Mouse (Mus musculus) ES-Bruce4 (cell line): Measurements from ENCODE around the gene Tmem120b. TPM values are rescaled to one million over a fixed set of nuclear protein-coding genes. Genes with fewer than 3 reads are reported as not detected.
A peak's percentile ranks its signal among the peaks of the same experiment; 100 is the strongest.

Source experiments
- H3K27ac ChIP-seq: 2 replicates; pipeline ENCODE4 v1.5.1; 2012; ENCODE audit warnings: low read length, inconsistent platforms; ENCODE audit not compliant: insufficient read depth
- H3K27me3 ChIP-seq: 2 replicates; pipeline ENCODE4 v1.6.1; 2012; ENCODE audit warnings: mild to moderate bottlenecking, low read length, inconsistent platforms; ENCODE audit not compliant: control insufficient read depth, poor library complexity, insufficient read depth, severe bottlenecking
- H3K36me3 ChIP-seq: 2 replicates; pipeline ENCODE4 v1.6.1; 2012; ENCODE audit warnings: inconsistent platforms, mild to moderate bottlenecking, low read length, moderate library complexity; ENCODE audit not compliant: control insufficient read depth, poor library complexity, insufficient read depth, severe bottlenecking
- H3K4me1 ChIP-seq: one replicate; pipeline ENCODE4 v1.8.1; 2011; ENCODE audit warnings: low read length; ENCODE audit not compliant: control insufficient read depth, insufficient read depth
- H3K4me3 ChIP-seq: 2 replicates; pipeline ENCODE4 v1.5.1; 2011; ENCODE audit warnings: low read depth, mild to moderate bottlenecking, low read length
- H3K9ac ChIP-seq: 2 replicates; pipeline ENCODE4 v1.6.1; 2012; ENCODE audit warnings: low read depth, mild to moderate bottlenecking, inconsistent platforms; ENCODE audit not compliant: poor library complexity, severe bottlenecking
- H3K9me3 ChIP-seq: replicated peaks from 2 replicates; pipeline ENCODE4 v1.6.1; 2012; ENCODE audit warnings: mild to moderate bottlenecking, low read length, inconsistent platforms; ENCODE audit not compliant: control insufficient read depth, poor library complexity, insufficient read depth, severe bottlenecking
- CTCF ChIP-seq: IDR thresholded peaks from one replicate; pipeline ENCODE4 v1.8.1; 2011; ENCODE audit warnings: low read depth, low read length
- EP300 ChIP-seq: IDR thresholded peaks from 2 replicates; pipeline ENCODE4 v1.6.1; 2011; ENCODE audit warnings: low read depth, low read length; ENCODE audit not compliant: insufficient read depth
- POLR2A ChIP-seq: IDR thresholded peaks from one replicate; pipeline ENCODE4 v1.8.1; 2011; ENCODE audit warnings: low read length; ENCODE audit not compliant: insufficient read depth
- polyA plus RNA-seq: library from polyadenylated mRNA; stranded (reverse); fragments of >200 nt; gene quantifications from 2 replicates; pipeline ENCODE4 v1.2.4, GENCODE M21; 2011; ENCODE audit warnings: low read depth; ENCODE audit not compliant: missing spikeins, insufficient read depth, insufficient read length

Gene Tmem120b
- polyA plus RNA-seq, 1 experiment: 8.9 TPM

DNA sequence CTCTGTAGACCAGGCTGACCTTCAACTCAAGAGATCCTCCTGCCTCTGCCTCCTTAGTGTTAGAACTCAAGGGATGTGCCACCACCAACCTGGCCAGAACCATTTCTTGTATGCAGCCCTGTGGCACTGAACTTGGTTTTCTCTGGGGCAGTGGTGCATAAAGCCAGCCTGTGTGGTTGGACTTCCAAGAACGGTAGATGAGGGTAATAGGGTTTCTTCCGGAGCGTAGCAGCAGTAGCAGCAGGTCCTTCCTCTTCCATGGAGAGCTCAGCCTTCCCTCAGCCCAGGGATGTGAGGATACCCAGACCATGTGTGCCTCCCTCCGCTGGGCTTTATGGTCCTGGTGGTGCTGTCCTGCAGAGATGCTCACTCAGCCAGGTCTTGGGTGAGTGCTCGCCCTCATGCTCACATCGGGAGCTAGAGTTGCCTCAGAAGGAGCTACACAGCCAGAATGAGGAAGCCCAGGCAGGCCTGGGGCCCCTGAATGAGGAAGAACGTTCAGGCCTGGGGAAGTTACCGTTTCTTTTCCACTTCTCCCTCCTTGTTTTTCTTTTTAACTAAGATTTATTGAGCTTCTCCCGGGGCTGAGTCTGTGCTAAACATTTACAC is 43.1 kb upstream of the Tmem120b start:
- Histone ChIP-seq H3K36me3 (no peaks in the 10 kb centered on the region), H3K27me3 (no peaks in the 10 kb centered on the region), H3K9ac (no peak overlapping the region), H3K27ac (no peak overlapping the region), H3K9me3 (no peaks in the 10 kb centered on the region), H3K4me1 (peaks cover 4% of the 10 kb centered on the region), H3K4me3 (no peak overlapping the region)
- TF ChIP-seq EP300 (no peak), POLR2A (no peak), CTCF (no peak)

DNA sequence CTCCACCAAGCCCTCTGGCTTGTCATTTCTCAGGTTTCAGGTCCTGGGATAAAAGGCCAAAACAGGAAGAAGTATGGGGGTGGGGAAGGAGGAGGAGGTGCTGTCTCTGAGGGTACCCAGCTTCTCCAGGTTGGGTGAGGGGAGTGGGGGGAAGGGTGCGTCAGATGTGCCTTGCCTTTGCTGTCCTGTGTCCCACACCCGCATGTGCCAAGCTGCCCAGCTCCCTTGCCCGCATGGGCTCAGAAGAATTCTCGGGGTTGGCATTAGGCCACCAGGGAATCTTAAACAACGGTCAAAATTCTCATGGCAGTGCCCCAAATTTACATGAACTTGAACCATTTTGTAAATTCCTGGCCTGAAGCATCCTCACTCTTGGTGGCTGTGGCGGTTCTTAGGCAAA is 41.8 kb upstream of the Tmem120b start:
- H3K9ac ChIP-seq: no peak overlapping the region
- H3K27ac ChIP-seq: no peak overlapping the region
- TF ChIP-seq EP300: no peak
- TF ChIP-seq POLR2A: no peak
- no peak for TF ChIP-seq CTCF
- peaks cover 4% of the 10 kb centered on the region for H3K4me1 ChIP-seq
- H3K9me3 ChIP-seq: 0 out of 2 replicates have a peak, but pooled peaks cover 3% of the 10 kb centered on the region
- H3K4me3 ChIP-seq: no peak overlapping the region
- H3K27me3 ChIP-seq: no peaks in the 10 kb centered on the region
- no peaks in the 10 kb centered on the region for H3K36me3 ChIP-seq

- Histone ChIP-seq H3K27ac (no peak overlapping the region), H3K9ac (no peak overlapping the region), H3K4me1 (peaks cover 4% of the 10 kb centered on the region), H3K9me3 (0 out of 2 replicates have a peak, but pooled peaks cover 3% of the 10 kb centered on the region), H3K4me3 (no peak overlapping the region), H3K36me3 (no peaks in the 10 kb centered on the region), H3K27me3 (no peaks in the 10 kb centered on the region)
- TF ChIP-seq EP300 (no peak), CTCF (no peak), POLR2A (no peak)
These were observed 40.8 kb upstream of the Tmem120b start for GRCm38 (mm10) chr5:123027436-123027835.

- Histone ChIP-seq H3K27me3 (no peaks in the 10 kb centered on the region), H3K27ac (no peak overlapping the region), H3K9ac (no peak overlapping the region), H3K36me3 (no peaks in the 10 kb centered on the region), H3K4me3 (no peak overlapping the region), H3K9me3 (0 out of 2 replicates have a peak, but pooled peaks cover 3% of the 10 kb centered on the region), H3K4me1 (peaks cover 4% of the 10 kb centered on the region)
- TF ChIP-seq POLR2A (no peak), CTCF (no peak), EP300 (no peak)
These were observed 38.5 kb upstream of the Tmem120b start for GRCm38 (mm10) chr5:123029729-123030128.

DNA sequence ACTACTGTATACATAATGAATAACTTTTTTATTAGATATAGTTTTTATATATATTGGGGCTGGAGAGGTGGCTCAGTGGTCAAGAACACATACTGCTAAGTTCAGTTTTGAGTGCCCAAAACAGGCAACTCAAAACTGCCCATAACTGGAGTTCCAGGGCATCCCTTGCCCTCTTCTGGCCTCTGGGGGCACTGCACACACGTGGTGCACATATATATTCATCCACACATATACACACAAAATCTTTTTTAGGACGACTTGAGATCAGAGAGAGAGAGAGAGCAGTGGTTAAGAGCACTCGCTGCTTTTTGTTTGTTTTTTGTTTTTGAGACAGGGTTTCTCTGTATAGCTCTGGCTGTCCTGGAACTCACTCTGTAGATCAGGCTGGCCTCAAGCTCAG is 36.9 kb upstream of the Tmem120b start:
- no peaks in the 10 kb centered on the region for H3K27me3 ChIP-seq
- no peak for TF ChIP-seq POLR2A
- peak; percentile 9 for TF ChIP-seq CTCF
- no peak for TF ChIP-seq EP300
- H3K36me3 ChIP-seq: no peaks in the 10 kb centered on the region
- H3K9ac ChIP-seq: no peak overlapping the region
- H3K9me3 ChIP-seq: 0 out of 2 replicates have a peak, but pooled peaks cover 3% of the 10 kb centered on the region
- no peak overlapping the region for H3K27ac ChIP-seq
- H3K4me1 ChIP-seq: peaks cover 2% of the 10 kb centered on the region
- no peak overlapping the region for H3K4me3 ChIP-seq

DNA sequence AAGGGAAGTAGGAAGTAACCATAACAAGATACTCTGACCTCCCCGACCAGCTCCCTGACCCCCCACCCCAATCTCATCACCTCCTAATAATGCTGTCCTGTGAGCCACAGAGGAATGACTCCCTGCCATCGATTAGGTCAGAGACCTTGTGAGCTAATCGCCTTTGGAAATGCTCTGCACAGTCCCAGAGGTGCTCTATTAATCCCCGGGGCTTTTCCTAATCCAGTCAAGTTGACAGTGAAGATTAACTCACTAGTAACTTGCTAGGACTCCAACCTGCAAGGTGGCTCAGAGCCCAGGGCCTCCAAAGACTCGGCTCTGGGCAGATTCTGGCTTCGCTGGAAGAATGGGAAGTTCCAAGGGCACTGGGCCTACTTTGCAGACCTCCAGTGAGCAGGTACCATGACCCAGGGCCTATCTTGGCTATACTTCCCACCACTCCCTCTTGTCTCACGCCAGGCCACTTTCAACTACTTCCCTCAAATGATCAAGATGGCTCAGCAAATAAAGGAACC is 34.5 kb upstream of the Tmem120b start:
- no peak overlapping the region for H3K9ac ChIP-seq
- H3K27me3 ChIP-seq: no peaks in the 10 kb centered on the region
- no peaks in the 10 kb centered on the region for H3K36me3 ChIP-seq
- H3K9me3 ChIP-seq: 0 out of 2 replicates have a peak, but pooled peaks cover 3% of the 10 kb centered on the region
- no peak overlapping the region for H3K4me3 ChIP-seq
- TF ChIP-seq EP300: no peak
- no peak for TF ChIP-seq CTCF
- no peak for TF ChIP-seq POLR2A
- peaks cover 6% of the 10 kb centered on the region for H3K4me1 ChIP-seq
- no peak overlapping the region; the same call in 1 of the 2 replicates for H3K27ac ChIP-seq
